Mouse (Mus musculus) 416B (cell line): Measurements from ENCODE around the gene Cct6b.
"Not testable (repeated sequence)": the region's sequence is repeated elsewhere in the genome, so short reads cannot be mapped to it uniquely, and the experiment has no call there.

Experiments used
- DNase-seq: peaks from one replicate; pipeline ENCODE4 v3.0.0; 2011; ENCODE audit warnings: low read depth

Cct6b gene

GRCm38 (mm10) chr11:82705082-82705481 lies 59.0 kb downstream of the Cct6b start:
- DNase-seq, result no peak

- no peak for DNase-seq
These were observed 64.2 kb downstream of the Cct6b start for GRCm38 (mm10) chr11:82699865-82700410.

- DNase-seq, result no peak
These were observed 68.2 kb downstream of the Cct6b start for GRCm38 (mm10) chr11:82695930-82696329.

- not testable (repeated sequence) for DNase-seq
These were observed 69.2 kb downstream of the Cct6b start for GRCm38 (mm10) chr11:82694947-82695346.

- DNase-seq, result no peak
These were observed 71.5 kb downstream of the Cct6b start for GRCm38 (mm10) chr11:82692668-82693067.

- DNase-seq, result no peak
These were observed 73.6 kb downstream of the Cct6b start for GRCm38 (mm10) chr11:82690476-82690875.

- DNase-seq, result no peak
These were observed 76.5 kb downstream of the Cct6b start for GRCm38 (mm10) chr11:82687668-82688067.

- no peak for DNase-seq
These were observed 79.4 kb downstream of the Cct6b start for GRCm38 (mm10) chr11:82684676-82685075.

- DNase-seq, result no peak
These were observed 80.2 kb downstream of the Cct6b start for GRCm38 (mm10) chr11:82683765-82684505.

GRCm38 (mm10) chr11:82678561-82678960 lies 85.6 kb downstream of the Cct6b start:
- no peak for DNase-seq
